Mouse (Mus musculus) right cerebral cortex, adult 18-20 months (tissue): Measurements from ENCODE around the gene Gm5624.
"Not testable (repeated sequence)": the region's sequence is repeated elsewhere in the genome, so short reads cannot be mapped to it uniquely, and the experiment has no call there.

Experiments
- DNase-seq: peaks from one replicate; pipeline ENCODE4 v3.0.0; 2022; ENCODE audit warnings: mixed read lengths

The Gm5624 gene

GRCm38 (mm10) chr14:44627737-44628136 lies at the start of gene Gm5624:
Gm5624 (minus strand) TSS chr14:44627938.
- DNase-seq, result not testable (repeated sequence)

DNA sequence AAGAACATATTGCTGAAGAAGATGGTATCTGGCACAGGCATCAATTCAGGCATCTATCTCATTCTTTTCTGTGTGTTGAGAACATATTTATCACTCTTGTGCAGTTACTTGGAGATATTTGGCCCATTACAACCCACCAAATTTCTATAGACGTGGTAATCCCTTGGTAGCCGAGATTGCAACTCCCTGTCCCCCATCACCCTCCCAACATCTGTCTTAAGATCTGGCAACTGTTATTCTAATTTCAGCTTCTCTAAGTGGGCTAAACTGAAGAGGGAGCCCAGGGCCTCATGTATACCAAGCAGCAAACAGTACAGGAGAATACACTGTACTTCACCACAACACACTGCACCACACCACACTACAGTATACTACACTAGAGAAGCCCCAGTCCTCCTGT lies 36.0 kb downstream of the Gm5624 start:
- not testable (repeated sequence) for DNase-seq

DNA sequence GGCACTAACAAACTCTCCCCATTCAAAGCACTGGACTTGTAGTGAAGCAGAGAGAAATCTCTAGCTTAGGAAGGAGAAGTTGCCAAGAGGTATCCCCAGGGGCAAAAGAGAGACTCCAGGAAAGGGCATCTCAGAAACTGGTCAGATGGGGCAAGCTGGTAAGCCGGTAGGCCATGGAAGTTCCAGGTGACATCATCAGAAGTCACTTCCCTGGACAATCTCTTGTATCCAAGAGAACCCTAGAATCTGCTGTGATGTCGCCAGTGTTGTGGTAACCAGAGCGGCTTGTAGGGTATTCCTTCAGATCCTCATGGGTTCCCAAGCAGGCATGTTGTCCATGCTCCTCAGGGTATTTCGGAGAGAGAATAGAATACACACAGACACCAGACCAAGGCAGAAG lies 44.9 kb downstream of the Gm5624 start, which contains the start of gene Gm8247:
Gm8247 (plus strand) TSS at position 301 of the 400 bp plus-strand sequence.
- not testable (repeated sequence) for DNase-seq

GRCm38 (mm10) chr14:44547961-44548360 lies 79.8 kb downstream of the Gm5624 start:
- DNase-seq, result not testable (repeated sequence)

- DNase-seq, result not testable (repeated sequence)
Observed at GRCm38 (mm10) chr14:44517976-44518375, 109.8 kb downstream of the Gm5624 start, which contains the start of gene Gm17093. Gm17093 (plus strand) TSS chr14:44518276.
